Mouse (Mus musculus) embryonic fibroblast, embryonic 13.5 days (primary cell): ENCODE results near the gene Galnt7.

Experiments
- CTCF ChIP-seq: IDR thresholded peaks from 2 replicates; pipeline ENCODE4 v1.5.1; 2011; ENCODE audit warnings: mild to moderate bottlenecking, control low read depth, low read length, moderate library complexity, borderline replicate concordance; ENCODE audit not compliant: insufficient read depth
- POLR2A ChIP-seq: IDR thresholded peaks from 2 replicates; pipeline ENCODE4 v1.6.1; 2011; ENCODE audit warnings: low read depth, mild to moderate bottlenecking, control low read depth, low read length, moderate library complexity

DNA sequence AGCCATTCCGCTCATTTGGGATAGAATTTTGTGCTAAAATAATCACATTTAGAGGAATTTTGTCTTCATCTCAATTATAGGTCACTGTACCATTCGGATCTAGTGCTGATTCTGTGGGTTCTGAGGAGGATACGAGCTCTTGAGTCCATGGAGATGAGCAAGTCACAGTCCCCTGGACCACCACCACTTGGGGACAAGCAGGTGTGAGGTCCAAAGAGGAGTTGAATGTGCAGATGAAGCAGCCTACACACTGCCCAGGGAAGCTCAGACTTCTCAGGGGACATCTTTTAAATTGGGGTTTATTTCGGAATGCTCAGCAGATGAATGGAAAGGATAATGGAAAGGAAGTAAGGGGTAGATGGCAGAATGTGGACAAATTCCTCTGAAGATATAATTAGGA lies 119.7 kb downstream of the Galnt7 start:
- no peak for TF ChIP-seq CTCF
- TF ChIP-seq POLR2A, result no peak
